Mouse (Mus musculus): ENCODE measurements around the gene Plekha8. TPM values are rescaled to one million over a fixed set of nuclear protein-coding genes. Genes with fewer than 3 reads are reported as not detected.

The Plekha8 gene
- total RNA-seq, 1 experiment = 19.1 TPM

GRCm38 (mm10) chr6:54655471-54656095 lies 60.7 kb downstream of the Plekha8 start:
- no peak for DNase-seq (ENCODE audit: low read depth, low spot score)
- no peak overlapping the region for H3K9ac ChIP-seq (ENCODE audit: insufficient read depth, low read depth, low read length, poor library complexity, severe bottlenecking)
- H3K4me1 ChIP-seq (ENCODE audit: control insufficient read depth in 2 of 2, insufficient read depth in 2 of 2, low read length in 2 of 2, poor library complexity in 1 of 2) = no peaks in the 10 kb centered on the region; a peak in 1 of 4 replicates
- TF ChIP-seq ZC3H11A (IDR thresholded peaks at IDR 0.05; ENCODE audit: borderline replicate concordance, low read depth, low read length) (no peak), ZNF384 (IDR thresholded peaks at IDR 0.05; ENCODE audit: low read depth, low read length) (no peak), CHD2 (IDR thresholded peaks at IDR 0.05; ENCODE audit: low read depth, low read length) (no peak), HCFC1 (IDR thresholded peaks at IDR 0.05; ENCODE audit: borderline replicate concordance, insufficient read depth, low read length) (no peak), MAFK (IDR thresholded peaks at IDR 0.05; ENCODE audit: insufficient read depth, low read depth, low read length) (no peak)
- in situ Hi-C loops (cut with MboI; ENCODE audit: low sequenced_read_pairs in 2 of 2, unreplicated experiment in 2 of 2) = no loop called here
- no peaks in the 10 kb centered on the region for H3K9me3 ChIP-seq (ENCODE audit: control insufficient read depth, insufficient read depth, low read depth, low read length)
- no peak overlapping the region for H3K4me3 ChIP-seq (ENCODE audit: insufficient read depth in 1 of 2, low read depth in 1 of 2, low read length in 2 of 2, poor library complexity in 1 of 2, severe bottlenecking in 1 of 2)
- no peaks in the 10 kb centered on the region for H3K36me3 ChIP-seq (ENCODE audit: control insufficient read depth, insufficient read depth, low read length, poor library complexity, severe bottlenecking)
- no peak overlapping the region for H3K27ac ChIP-seq (ENCODE audit: insufficient read depth, low read depth, low read length, poor library complexity, severe bottlenecking)

GRCm38 (mm10) chr6:54657861-54658260 lies 63.0 kb downstream of the Plekha8 start:
- no peak overlapping the region for H3K27ac ChIP-seq (ENCODE audit: insufficient read depth, low read depth, low read length, poor library complexity, severe bottlenecking)
- H3K36me3 ChIP-seq (ENCODE audit: control insufficient read depth, insufficient read depth, low read length, poor library complexity, severe bottlenecking) = no peaks in the 10 kb centered on the region
- DNase-seq (ENCODE audit: low read depth, low spot score) = no peak
- no peak overlapping the region for H3K4me3 ChIP-seq (ENCODE audit: insufficient read depth in 1 of 2, low read depth in 1 of 2, low read length in 2 of 2, poor library complexity in 1 of 2, severe bottlenecking in 1 of 2)
- no peaks in the 10 kb centered on the region for H3K9me3 ChIP-seq (ENCODE audit: control insufficient read depth, insufficient read depth, low read depth, low read length)
- H3K9ac ChIP-seq (ENCODE audit: insufficient read depth, low read depth, low read length, poor library complexity, severe bottlenecking) = no peak overlapping the region
- H3K4me1 ChIP-seq (ENCODE audit: control insufficient read depth in 2 of 2, insufficient read depth in 2 of 2, low read length in 2 of 2, poor library complexity in 1 of 2) = no peaks in the 10 kb centered on the region
- TF ChIP-seq MAFK (IDR thresholded peaks at IDR 0.05; ENCODE audit: insufficient read depth, low read depth, low read length) = no peak
- TF ChIP-seq CHD2 (IDR thresholded peaks at IDR 0.05; ENCODE audit: low read depth, low read length) = no peak
- TF ChIP-seq HCFC1 (IDR thresholded peaks at IDR 0.05; ENCODE audit: borderline replicate concordance, insufficient read depth, low read length) = no peak
- in situ Hi-C loops (cut with MboI; ENCODE audit: low sequenced_read_pairs in 2 of 2, unreplicated experiment in 2 of 2) = no loop called here

- TF ChIP-seq CHD2 (IDR thresholded peaks at IDR 0.05; ENCODE audit: low read depth, low read length) (no peak), HCFC1 (IDR thresholded peaks at IDR 0.05; ENCODE audit: borderline replicate concordance, insufficient read depth, low read length) (no peak), MAFK (IDR thresholded peaks at IDR 0.05; ENCODE audit: insufficient read depth, low read depth, low read length) (no peak), ZNF384 (IDR thresholded peaks at IDR 0.05; ENCODE audit: low read depth, low read length) (no peak), ZC3H11A (IDR thresholded peaks at IDR 0.05; ENCODE audit: borderline replicate concordance, low read depth, low read length) (no peak)
- no peak overlapping the region for H3K27ac ChIP-seq (ENCODE audit: insufficient read depth, low read depth, low read length, poor library complexity, severe bottlenecking)
- DNase-seq (ENCODE audit: low read depth, low spot score) = no peak
- H3K4me1 ChIP-seq (ENCODE audit: control insufficient read depth in 2 of 2, insufficient read depth in 2 of 2, low read length in 2 of 2, poor library complexity in 1 of 2) = peaks cover 0 to 5% of the 10 kb centered on the region in 2 experiments; a peak in 2 of 4 replicates
- no peak overlapping the region for H3K4me3 ChIP-seq (ENCODE audit: insufficient read depth in 1 of 2, low read depth in 1 of 2, low read length in 2 of 2, poor library complexity in 1 of 2, severe bottlenecking in 1 of 2)
- no peaks in the 10 kb centered on the region for H3K9me3 ChIP-seq (ENCODE audit: control insufficient read depth, insufficient read depth, low read depth, low read length)
- in situ Hi-C loops (cut with MboI; ENCODE audit: low sequenced_read_pairs in 2 of 2, unreplicated experiment in 2 of 2) = no loop called here
- H3K9ac ChIP-seq (ENCODE audit: insufficient read depth, low read depth, low read length, poor library complexity, severe bottlenecking) = no peak overlapping the region
- no peaks in the 10 kb centered on the region for H3K36me3 ChIP-seq (ENCODE audit: control insufficient read depth, insufficient read depth, low read length, poor library complexity, severe bottlenecking)
These were observed 75.0 kb downstream of the Plekha8 start for GRCm38 (mm10) chr6:54669868-54670267.

- Histone ChIP-seq H3K36me3 (ENCODE audit: control insufficient read depth, insufficient read depth, low read length, poor library complexity, severe bottlenecking) (no peaks in the 10 kb centered on the region), H3K27ac (ENCODE audit: insufficient read depth, low read depth, low read length, poor library complexity, severe bottlenecking) (no peak overlapping the region), H3K4me1 (ENCODE audit: control insufficient read depth in 2 of 2, insufficient read depth in 2 of 2, low read length in 2 of 2, poor library complexity in 1 of 2) (peaks cover 0 to 5% of the 10 kb centered on the region in 2 experiments; a peak in 2 of 4 replicates), H3K4me3 (ENCODE audit: insufficient read depth in 1 of 2, low read depth in 1 of 2, low read length in 2 of 2, poor library complexity in 1 of 2, severe bottlenecking in 1 of 2) (no peak overlapping the region), H3K9ac (ENCODE audit: insufficient read depth, low read depth, low read length, poor library complexity, severe bottlenecking) (no peak overlapping the region), H3K9me3 (ENCODE audit: control insufficient read depth, insufficient read depth, low read depth, low read length) (no peaks in the 10 kb centered on the region)
- DNase-seq (ENCODE audit: low read depth, low spot score) = peak; percentile 40
- in situ Hi-C loops (cut with MboI; ENCODE audit: low sequenced_read_pairs in 2 of 2, unreplicated experiment in 2 of 2) = no loop called here
- TF ChIP-seq ZC3H11A (IDR thresholded peaks at IDR 0.05; ENCODE audit: borderline replicate concordance, low read depth, low read length) (no peak), HCFC1 (IDR thresholded peaks at IDR 0.05; ENCODE audit: borderline replicate concordance, insufficient read depth, low read length) (no peak), MAFK (IDR thresholded peaks at IDR 0.05; ENCODE audit: insufficient read depth, low read depth, low read length) (no peak), CHD2 (IDR thresholded peaks at IDR 0.05; ENCODE audit: low read depth, low read length) (no peak), ZNF384 (IDR thresholded peaks at IDR 0.05; ENCODE audit: low read depth, low read length) (no peak)
These were observed 78.0 kb downstream of the Plekha8 start for GRCm38 (mm10) chr6:54672901-54673300.
